Mouse (Mus musculus) telencephalon, adult 2 months (tissue): ENCODE measurements around the gene Myl6b.

Experiments
- DNase-seq: peaks from one replicate; pipeline ENCODE4 v3.0.0-alpha.2; 2011; ENCODE audit warnings: low read depth, low spot score

Myl6b gene

DNA sequence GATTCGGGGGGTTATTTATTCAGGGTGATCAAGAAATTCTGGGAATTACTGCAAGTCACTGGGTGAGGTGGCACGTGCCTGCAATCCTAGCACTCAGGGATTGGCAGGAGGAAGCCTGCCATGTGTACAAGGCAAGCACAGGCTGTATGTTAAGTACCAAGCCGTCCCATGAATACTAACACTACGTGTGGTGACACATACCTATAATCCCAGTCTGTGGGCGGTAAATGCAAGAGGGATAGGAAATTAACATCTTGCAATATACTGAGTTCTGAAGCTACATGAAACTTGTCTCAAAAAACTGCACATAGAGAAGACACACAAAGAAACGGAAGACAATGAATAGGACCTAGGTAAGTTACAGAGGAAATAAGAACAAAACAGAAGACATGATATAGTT is 47.5 kb downstream of the Myl6b start:
- no peak for DNase-seq

DNA sequence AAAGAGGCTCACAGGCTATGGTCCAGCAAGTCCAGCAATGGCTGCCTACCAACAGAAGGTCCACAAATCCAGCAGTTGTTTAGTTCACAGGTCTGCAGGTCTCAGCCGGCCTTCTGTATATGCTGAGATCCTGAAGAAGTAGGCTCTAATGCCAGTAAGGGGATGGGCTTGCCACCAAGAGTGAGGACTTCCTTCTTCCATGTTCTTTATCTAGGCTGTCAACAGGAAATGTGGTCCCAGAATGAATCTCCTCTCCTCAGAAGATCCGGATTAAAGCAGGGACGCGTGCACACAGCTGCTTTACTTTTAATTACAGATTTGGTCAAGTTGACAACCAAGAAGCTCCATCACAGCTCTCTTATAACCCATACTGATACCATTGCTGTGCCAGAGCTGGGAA is 53.1 kb downstream of the Myl6b start:
- DNase-seq: no peak

DNA sequence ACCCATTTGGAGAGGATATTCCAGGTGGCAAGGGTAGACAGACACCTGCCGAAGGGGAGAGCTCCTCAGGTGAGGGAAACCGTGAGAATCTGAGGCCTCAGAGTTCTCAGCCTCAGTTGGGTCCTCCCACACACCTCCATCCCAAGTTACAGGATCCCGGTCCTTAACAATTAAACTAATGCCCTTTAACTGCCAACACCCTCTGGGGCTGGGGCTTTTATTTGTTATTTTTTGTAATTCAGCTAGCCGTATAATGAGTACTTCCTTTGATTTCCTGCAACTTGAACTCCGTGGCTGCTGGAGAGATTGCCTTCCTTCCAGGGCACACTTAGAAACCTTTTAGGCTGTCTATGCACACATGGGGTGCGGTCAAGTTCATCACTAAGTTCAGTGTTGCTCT is 54.1 kb downstream of the Myl6b start:
- DNase-seq: no peak
